Mouse (Mus musculus): ENCODE data around the gene Psmg1. TPM values are rescaled to one million over a fixed set of nuclear protein-coding genes. Genes with fewer than 3 reads are reported as not detected.

Psmg1 gene
- polyA plus RNA-seq, 1 experiment from 2014 or later: 68.8 TPM

GRCm38 (mm10) chr16:95956618-95957017, 34.1 kb downstream of the Psmg1 start:
- no peak for ATAC-seq (ENCODE audit: low read depth)
- Histone ChIP-seq H3K4me2 (no peak overlapping the region), H3K36me3 (no peaks in the 10 kb centered on the region), H3K9ac (no peak overlapping the region), H3K27me3 (no peaks in the 10 kb centered on the region), H3K9me3 (replicated peaks) (no peaks in the 10 kb centered on the region), H3K4me3 (replicated peaks) (no peak overlapping the region), H3K27ac (no peak overlapping the region), H3K4me1 (replicated peaks) (no peaks in the 10 kb centered on the region)
- WGBS (ENCODE audit: insufficient replicate concordance): 44% methylated on average over 5 of the region's 5 CpGs
- DNase-seq: no peak

DNA sequence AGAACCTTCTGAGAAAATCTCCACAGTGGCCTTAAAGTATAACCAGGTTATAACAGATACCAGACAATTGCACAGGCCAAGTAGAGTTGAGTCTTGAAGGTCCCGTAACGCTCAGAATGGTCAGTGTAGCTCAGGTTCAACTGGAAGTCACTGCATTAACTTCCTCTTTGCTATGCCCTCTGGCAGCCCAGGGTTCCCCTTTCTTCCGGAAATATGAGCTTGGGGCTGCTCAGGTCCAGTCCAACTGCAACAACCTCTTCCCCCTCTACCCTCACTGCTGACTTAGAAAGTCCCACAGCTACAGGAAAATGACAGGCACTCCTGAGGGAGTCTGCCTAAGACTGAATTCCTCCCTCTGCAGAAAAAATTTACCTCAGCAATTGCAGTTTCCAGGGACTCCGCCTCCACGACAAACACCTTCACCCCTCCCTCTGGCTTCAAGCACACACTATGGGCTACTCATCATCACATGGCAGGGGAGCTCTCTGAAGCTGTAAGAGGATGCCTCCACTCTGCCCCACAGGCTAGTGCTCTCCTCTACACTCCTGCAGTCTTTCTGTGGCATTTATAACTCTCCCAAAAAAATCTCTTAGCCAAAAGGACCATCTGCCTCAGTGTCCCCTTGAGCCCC, 34.9 kb downstream of the Psmg1 start:
- Histone ChIP-seq H3K27me3 (no peaks in the 10 kb centered on the region), H3K9ac (no peak overlapping the region), H3K4me1 (replicated peaks) (no peaks in the 10 kb centered on the region), H3K4me2 (no peak overlapping the region), H3K4me3 (replicated peaks) (no peak overlapping the region), H3K27ac (no peak overlapping the region), H3K9me3 (replicated peaks) (no peaks in the 10 kb centered on the region), H3K36me3 (no peaks in the 10 kb centered on the region)
- DNase-seq: no peak
- WGBS (ENCODE audit: insufficient replicate concordance): 42% methylated on average over 5 of the region's 5 CpGs
- no peak for ATAC-seq (ENCODE audit: low read depth)

- Histone ChIP-seq H3K27ac (no peak overlapping the region), H3K4me1 (replicated peaks) (no peaks in the 10 kb centered on the region), H3K36me3 (no peaks in the 10 kb centered on the region), H3K9me3 (replicated peaks) (no peaks in the 10 kb centered on the region), H3K4me2 (no peak overlapping the region), H3K9ac (no peak overlapping the region), H3K27me3 (no peaks in the 10 kb centered on the region), H3K4me3 (replicated peaks) (no peak overlapping the region)
- no peak for DNase-seq
- no peak for ATAC-seq (ENCODE audit: low read depth)
- WGBS (ENCODE audit: insufficient replicate concordance): 58% methylated on average over 3 of the region's 3 CpGs
These were observed 36.4 kb downstream of the Psmg1 start for GRCm38 (mm10) chr16:95954341-95954740.

GRCm38 (mm10) chr16:95953159-95953650, 37.6 kb downstream of the Psmg1 start:
- no peaks in the 10 kb centered on the region for H3K9me3 ChIP-seq (replicated peaks)
- DNase-seq (no peak), ATAC-seq (ENCODE audit: low read depth) (no peak)
- H3K4me2 ChIP-seq: no peak overlapping the region
- H3K36me3 ChIP-seq: no peaks in the 10 kb centered on the region
- H3K27me3 ChIP-seq: no peaks in the 10 kb centered on the region
- no peak overlapping the region for H3K27ac ChIP-seq
- no peak overlapping the region for H3K4me3 ChIP-seq (replicated peaks)
- H3K4me1 ChIP-seq (replicated peaks): no peaks in the 10 kb centered on the region
- WGBS (ENCODE audit: insufficient replicate concordance): 67% methylated on average over 4 of the region's 4 CpGs
- H3K9ac ChIP-seq: no peak overlapping the region

DNA sequence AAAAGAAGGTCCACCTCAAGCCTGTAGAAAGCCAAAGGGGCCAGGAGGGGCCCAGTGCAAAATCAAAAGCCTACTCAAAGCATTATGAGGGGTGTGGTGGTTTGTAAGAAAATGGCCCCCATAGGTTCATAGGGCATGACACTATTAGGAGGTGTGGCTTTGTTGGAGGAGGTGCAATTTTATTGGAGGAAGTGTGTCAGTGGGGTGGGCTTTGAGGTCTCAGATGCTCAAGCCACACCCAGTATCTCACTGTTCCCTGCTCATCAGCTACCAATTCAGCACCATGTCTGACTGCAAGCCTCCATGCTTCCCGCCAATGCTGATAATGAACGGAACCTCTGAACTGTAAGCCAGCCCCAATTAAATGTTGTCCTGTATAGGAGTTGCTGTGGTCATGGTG, 39.3 kb downstream of the Psmg1 start:
- Histone ChIP-seq H3K9ac (no peak overlapping the region), H3K4me3 (replicated peaks) (no peak overlapping the region), H3K27ac (no peak overlapping the region), H3K4me1 (replicated peaks) (no peaks in the 10 kb centered on the region), H3K9me3 (replicated peaks) (no peaks in the 10 kb centered on the region), H3K27me3 (no peaks in the 10 kb centered on the region), H3K36me3 (no peaks in the 10 kb centered on the region), H3K4me2 (no peak overlapping the region)
- DNase-seq: no peak
- no peak for ATAC-seq (ENCODE audit: low read depth)
- WGBS (ENCODE audit: insufficient replicate concordance): 79% methylated on average over 2 of the region's 2 CpGs

GRCm38 (mm10) chr16:95945389-95946311, 45.1 kb downstream of the Psmg1 start:
- H3K9me3 ChIP-seq (replicated peaks): no peaks in the 10 kb centered on the region
- H3K4me1 ChIP-seq (replicated peaks): peaks cover 4% of the 10 kb centered on the region; the same call in 1 of the 2 replicates
- no peak overlapping the region for H3K4me2 ChIP-seq
- no peak overlapping the region for H3K9ac ChIP-seq
- H3K27ac ChIP-seq: no peak overlapping the region
- DNase-seq: no peak
- 25% methylated on average over 20 of the region's 20 CpGs for WGBS (ENCODE audit: insufficient replicate concordance)
- no peaks in the 10 kb centered on the region for H3K27me3 ChIP-seq
- H3K36me3 ChIP-seq: no peaks in the 10 kb centered on the region
- no peak overlapping the region for H3K4me3 ChIP-seq (replicated peaks)
- ATAC-seq (ENCODE audit: low read depth): no peak

GRCm38 (mm10) chr16:95943186-95943585, 47.6 kb downstream of the Psmg1 start:
- Histone ChIP-seq H3K9me3 (replicated peaks) (no peaks in the 10 kb centered on the region), H3K36me3 (no peaks in the 10 kb centered on the region), H3K27me3 (no peaks in the 10 kb centered on the region), H3K9ac (no peak overlapping the region), H3K4me2 (no peak overlapping the region), H3K4me1 (replicated peaks) (peaks cover 4% of the 10 kb centered on the region; the same call in 1 of the 2 replicates), H3K27ac (no peak overlapping the region), H3K4me3 (replicated peaks) (no peak overlapping the region)
- ATAC-seq (ENCODE audit: low read depth) (no peak), DNase-seq (no peak)
- 74% methylated on average over 6 of the region's 6 CpGs for WGBS (ENCODE audit: insufficient replicate concordance)

DNA sequence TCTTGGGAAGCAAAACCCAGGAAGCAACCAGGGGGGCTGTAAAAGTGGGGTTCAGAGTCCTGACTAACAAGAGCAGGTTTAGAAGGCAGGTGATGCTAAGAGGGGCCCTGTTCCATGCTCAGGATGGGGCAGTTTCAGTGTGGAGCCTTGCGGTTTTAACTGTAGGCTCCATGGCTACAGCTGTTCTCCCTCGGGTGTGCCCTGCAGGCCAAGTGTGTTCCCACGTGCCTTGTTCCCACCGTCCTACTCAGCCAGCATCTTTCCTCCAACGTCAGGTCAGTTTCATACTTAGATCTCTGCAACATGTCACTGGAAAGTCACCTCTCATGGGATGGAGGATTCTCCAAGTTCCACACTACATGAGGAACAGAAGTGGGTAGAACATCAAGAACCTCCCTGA, 49.2 kb downstream of the Psmg1 start:
- no peak overlapping the region for H3K27ac ChIP-seq
- no peaks in the 10 kb centered on the region for H3K27me3 ChIP-seq
- 0 out of 2 replicates have a peak, but pooled peaks cover 6% of the 10 kb centered on the region for H3K9me3 ChIP-seq (replicated peaks)
- no peak for ATAC-seq (ENCODE audit: low read depth)
- no peak for DNase-seq
- H3K4me2 ChIP-seq: no peak overlapping the region
- no peak overlapping the region for H3K9ac ChIP-seq
- no peak overlapping the region for H3K4me3 ChIP-seq (replicated peaks)
- WGBS (ENCODE audit: insufficient replicate concordance): 72% methylated on average over 5 of the region's 5 CpGs
- H3K36me3 ChIP-seq: no peaks in the 10 kb centered on the region
- peaks cover 4% of the 10 kb centered on the region; the same call in 1 of the 2 replicates for H3K4me1 ChIP-seq (replicated peaks)

DNA sequence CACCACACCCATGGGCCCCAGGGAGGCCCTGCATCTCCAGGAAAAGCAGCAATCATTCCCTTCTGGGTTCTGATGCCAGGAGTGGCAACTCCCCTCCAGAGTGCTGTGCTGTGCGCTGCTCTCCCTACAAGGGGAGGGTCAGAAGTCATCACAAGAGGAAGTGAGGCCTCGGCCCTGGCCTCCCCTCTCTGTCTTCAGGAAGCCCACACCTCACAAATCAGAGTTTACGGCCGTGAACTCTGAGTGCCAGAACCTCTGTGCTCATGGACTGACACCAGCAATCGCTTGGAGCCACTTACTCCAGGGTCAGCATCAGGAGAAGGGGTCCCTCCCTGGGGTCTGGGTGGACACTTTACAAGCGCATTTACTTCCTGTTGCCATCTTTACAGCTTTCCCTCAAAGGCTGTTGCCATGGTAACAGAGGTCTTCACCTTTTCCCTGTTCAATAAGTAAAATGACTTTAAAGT, 55.2 kb downstream of the Psmg1 start:
- peaks cover 5% of the 10 kb centered on the region; the same call in 1 of the 2 replicates for H3K4me1 ChIP-seq (replicated peaks)
- H3K4me2 ChIP-seq: no peak overlapping the region
- 0 out of 2 replicates have a peak, but pooled peaks cover 6% of the 10 kb centered on the region for H3K9me3 ChIP-seq (replicated peaks)
- H3K27me3 ChIP-seq: no peaks in the 10 kb centered on the region
- ATAC-seq (ENCODE audit: low read depth) (0 out of 2 replicates have a peak, but pooled peaks have one; percentile 29), DNase-seq (no peak)
- H3K27ac ChIP-seq: no peak overlapping the region
- no peaks in the 10 kb centered on the region for H3K36me3 ChIP-seq
- no peak overlapping the region for H3K9ac ChIP-seq
- WGBS (ENCODE audit: insufficient replicate concordance): 33% methylated on average over 6 of the region's 6 CpGs
- no peak overlapping the region for H3K4me3 ChIP-seq (replicated peaks)

- 0 out of 2 replicates have a peak, but pooled peaks cover 5% of the 10 kb centered on the region for H3K9me3 ChIP-seq (replicated peaks)
- H3K9ac ChIP-seq: no peak overlapping the region
- H3K36me3 ChIP-seq: no peaks in the 10 kb centered on the region
- no peak for DNase-seq
- peaks cover 16% of the 10 kb centered on the region for H3K4me1 ChIP-seq (replicated peaks)
- H3K27me3 ChIP-seq: no peaks in the 10 kb centered on the region
- H3K4me2 ChIP-seq: no peak overlapping the region
- 44% methylated on average over 6 of the region's 6 CpGs for WGBS (ENCODE audit: insufficient replicate concordance)
- no peak overlapping the region for H3K4me3 ChIP-seq (replicated peaks)
- H3K27ac ChIP-seq: no peak overlapping the region
- no peak for ATAC-seq (ENCODE audit: low read depth)
These were observed 57.9 kb downstream of the Psmg1 start for GRCm38 (mm10) chr16:95932860-95933259.

GRCm38 (mm10) chr16:95931509-95931908, 59.3 kb downstream of the Psmg1 start:
- H3K36me3 ChIP-seq: no peaks in the 10 kb centered on the region
- WGBS (ENCODE audit: insufficient replicate concordance): 42% methylated on average over 12 of the region's 12 CpGs
- no peak overlapping the region for H3K27ac ChIP-seq
- DNase-seq: no peak
- H3K4me1 ChIP-seq (replicated peaks): peaks cover 22% of the 10 kb centered on the region
- H3K9me3 ChIP-seq (replicated peaks): no peaks in the 10 kb centered on the region
- H3K4me2 ChIP-seq: no peak overlapping the region
- no peak overlapping the region for H3K4me3 ChIP-seq (replicated peaks)
- H3K27me3 ChIP-seq: no peaks in the 10 kb centered on the region
- no peak overlapping the region for H3K9ac ChIP-seq
- ATAC-seq (ENCODE audit: low read depth): no peak
